Mouse (Mus musculus) kidney, embryonic 15.5 days (tissue): Measurements from ENCODE around the gene Zfand2b. TPM values are rescaled to one million over a fixed set of nuclear protein-coding genes. Genes with fewer than 3 reads are reported as not detected.
A peak's percentile ranks its signal among the peaks of the same experiment; 100 is the strongest.

ENCODE experiments used
- ATAC-seq: fragments of 200-750 bp; cut with Nextera tagmentation; replicated peaks from 2 replicates; pipeline ENCODE4 v1.8.0; 2017; ENCODE audit warnings: moderate TSS enrichment; ENCODE audit not compliant: low FRiP score
- H3K27ac ChIP-seq: fragments of 300-500 bp; sonication (generic); 2 replicates; pipeline ENCODE4 v1.5.1; 2015; ENCODE audit warnings: mild to moderate bottlenecking, inconsistent platforms
- H3K27me3 ChIP-seq: fragments of 300-500 bp; sonication (generic); 2 replicates; pipeline ENCODE4 v1.6.1; 2015; ENCODE audit warnings: inconsistent platforms
- H3K36me3 ChIP-seq: fragments of 300-500 bp; sonication (generic); 2 replicates; pipeline ENCODE4 v1.6.1; 2015; ENCODE audit warnings: inconsistent platforms
- H3K4me1 ChIP-seq: fragments of 300-500 bp; sonication (generic); 2 replicates; pipeline ENCODE4 v1.6.1; 2015; ENCODE audit warnings: inconsistent platforms
- H3K4me2 ChIP-seq: fragments of 300-500 bp; sonication (generic); 2 replicates; pipeline ENCODE4 v1.6.1; 2015; ENCODE audit warnings: moderate library complexity, mild to moderate bottlenecking, inconsistent platforms
- H3K4me3 ChIP-seq: fragments of 300-500 bp; sonication (generic); replicated peaks from 2 replicates; pipeline ENCODE4 v1.5.1; 2015; ENCODE audit warnings: mild to moderate bottlenecking, inconsistent platforms
- H3K9ac ChIP-seq: fragments of 300-500 bp; sonication (generic); 2 replicates; pipeline ENCODE4 v1.6.1; 2015; ENCODE audit warnings: mild to moderate bottlenecking, inconsistent platforms
- H3K9me3 ChIP-seq: fragments of 300-500 bp; sonication (generic); replicated peaks from 2 replicates; pipeline ENCODE4 v1.6.1; 2016; ENCODE audit warnings: inconsistent platforms
- WGBS: fragments of 180-500 bp; shearing (Covaris S2); methylation state at CpG from one replicate; pipeline ENCODE4 v1.1.7; 2015; ENCODE audit warnings: mixed read lengths; 5-methylcytosine and 5-hydroxymethylcytosine counted together
- microRNA-seq: library from miRNA; unstranded; fragments of <30 nt; microRNA quantifications from one replicate; pipeline ENCODE4, GENCODE M21; 2016
- polyA plus RNA-seq: library from polyadenylated mRNA; unstranded; fragments of >200 nt; fragmentation: Nextera tagmentation; extraction: Ambion mirVana; gene quantifications from 2 replicates; pipeline ENCODE4 v1.2.1, GENCODE M21; 2015

Zfand2b gene
- polyA plus RNA-seq, 1 experiment from 2014 or later: 42.4 TPM

DNA sequence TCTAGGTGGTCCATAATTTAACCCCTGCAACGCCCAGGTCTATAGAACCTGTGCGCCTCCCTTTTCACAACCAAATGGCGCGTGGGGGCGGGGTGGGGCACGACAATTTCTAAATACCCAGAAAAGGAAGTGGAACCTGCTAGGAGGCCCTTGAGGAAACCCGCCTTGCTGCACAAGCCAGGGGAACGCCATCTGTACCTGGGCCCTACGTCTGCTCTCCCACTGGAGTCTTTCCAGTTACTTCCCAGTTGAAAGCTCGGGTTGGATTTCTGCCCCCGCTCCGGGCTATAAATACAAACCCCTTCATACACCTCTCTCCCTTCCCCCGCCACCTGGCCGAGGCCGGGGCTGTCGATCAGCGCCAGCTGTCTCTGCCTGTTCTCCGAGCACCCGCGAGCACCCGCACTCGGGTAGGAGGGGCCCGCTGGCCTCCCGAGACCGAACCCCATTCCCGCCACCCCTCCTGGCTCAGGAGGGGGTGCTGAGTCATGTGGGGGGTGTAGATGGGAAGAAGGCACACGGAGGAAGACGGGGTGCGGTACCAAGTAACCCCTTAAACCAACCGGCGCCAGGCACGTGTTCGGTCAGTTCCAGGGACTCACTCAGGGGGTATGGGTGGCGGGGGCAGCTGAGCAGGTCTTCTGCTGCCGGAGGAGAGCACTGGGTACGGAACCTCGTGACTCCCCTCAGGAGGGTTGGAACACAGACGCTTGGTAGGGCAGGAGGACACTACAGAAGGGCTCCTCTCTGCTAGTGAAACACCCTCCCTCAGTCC is 50.0 kb downstream of the Zfand2b start:
- H3K27me3 ChIP-seq: peaks cover 57% of the 10 kb centered on the region
- no peaks in the 10 kb centered on the region for H3K9me3 ChIP-seq
- H3K36me3 ChIP-seq: peaks cover 30% of the 10 kb centered on the region
- H3K27ac ChIP-seq: peak overlapping the region; percentile 46; the same call in 1 of the 2 replicates
- peak overlapping the region; percentile 59 for H3K4me3 ChIP-seq
- peaks cover 50% of the 10 kb centered on the region for H3K4me1 ChIP-seq
- ATAC-seq: peak; percentile 10; the same call in 1 of the 2 replicates
- H3K4me2 ChIP-seq: peak overlapping the region; percentile 98
- WGBS: under 1% methylated on average over 38 of the region's 38 CpGs
- peak overlapping the region; percentile 57 for H3K9ac ChIP-seq

DNA sequence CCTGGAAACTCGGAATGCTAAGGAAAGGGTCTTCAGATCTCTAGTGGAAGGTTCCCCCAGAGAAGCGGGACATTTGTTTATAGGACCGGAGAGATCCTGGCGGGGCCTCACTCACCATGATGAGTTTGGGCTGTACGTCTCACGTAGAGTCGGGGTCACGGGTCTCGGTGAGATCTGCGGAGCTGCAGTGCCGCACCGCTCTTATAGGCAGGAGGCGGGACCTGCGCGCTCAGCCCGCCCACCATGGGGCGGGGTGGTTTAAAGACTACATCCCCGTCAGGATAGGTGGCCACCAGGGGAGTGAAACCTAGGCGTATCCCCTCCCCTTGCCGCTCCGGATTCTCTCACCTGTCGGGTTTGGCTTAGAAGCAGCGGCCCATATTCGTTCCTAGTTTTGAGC is 50.6 kb downstream of the Zfand2b start:
- Histone ChIP-seq H3K4me3 (peak overlapping the region; percentile 59), H3K27ac (peak overlapping the region; percentile 32; the same call in 1 of the 2 replicates), H3K4me2 (peak overlapping the region; percentile 98), H3K9ac (peak overlapping the region; percentile 57), H3K9me3 (no peaks in the 10 kb centered on the region), H3K4me1 (peaks cover 43% of the 10 kb centered on the region), H3K36me3 (peaks cover 23% of the 10 kb centered on the region), H3K27me3 (peaks cover 57% of the 10 kb centered on the region)
- ATAC-seq: peak; percentile 85
- under 1% methylated on average over 24 of the region's 24 CpGs for WGBS

DNA sequence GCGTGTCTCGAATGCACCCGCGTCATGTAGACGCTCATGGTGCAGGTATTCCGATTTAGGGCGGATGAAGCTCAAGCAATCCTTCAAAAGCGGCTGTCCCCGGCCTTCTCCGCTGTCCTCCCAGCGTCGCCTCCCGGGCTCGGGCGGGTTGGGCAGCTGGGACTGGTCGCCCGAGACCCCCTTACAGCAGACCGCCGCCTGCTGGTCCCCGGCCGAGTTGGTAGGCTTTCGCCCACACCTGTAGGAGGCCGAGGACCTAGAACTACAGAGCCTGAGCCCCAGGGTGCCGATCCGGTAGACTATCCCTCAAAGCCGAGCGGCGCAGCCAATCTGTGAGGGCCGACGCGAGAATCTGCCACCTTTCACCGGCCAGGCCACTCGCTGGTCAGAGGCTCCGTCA is 51.1 kb downstream of the Zfand2b start, which contains the start of gene Tuba4a:
TSS of gene Tuba4a (minus strand) at position 335 of the 400 bp plus-strand sequence.
- H3K4me2 ChIP-seq: peak within 1 kb of the TSS; percentile 98
- H3K36me3 ChIP-seq: peaks cover 18% of the 10 kb centered on the region
- peaks cover 42% of the 10 kb centered on the region for H3K4me1 ChIP-seq
- H3K9ac ChIP-seq: peak within 1 kb of the TSS; percentile 57
- peak within 1 kb of the TSS; percentile 32; the same call in 1 of the 2 replicates for H3K27ac ChIP-seq
- peak within 1 kb of the TSS; percentile 59 for H3K4me3 ChIP-seq
- ATAC-seq: peak; percentile 69
- peaks cover 57% of the 10 kb centered on the region for H3K27me3 ChIP-seq
- WGBS: under 1% methylated on average over 34 of the region's 34 CpGs
- H3K9me3 ChIP-seq: no peaks in the 10 kb centered on the region

Small RNA genes within 50 kb of the gene (microRNA-seq; reads per million reads assigned to microRNA genes)
- gene Gm27943: 0.44 reads per million

Other genes with a start within 250 kb of the Zfand2b start
- gene Cfap65, start 233.0 kb upstream of the Zfand2b start, polyA plus RNA-seq: 0.03 TPM in 1 of 2 replicates, not detected in the other
- 2.2 and 2.9 TPM in 2 replicates for gene Ihh, start 217.0 kb upstream of the Zfand2b start, polyA plus RNA-seq
- 10.3 and 10.6 TPM in 2 replicates for gene Nhej1, start 43.4 kb upstream of the Zfand2b start, polyA plus RNA-seq
- 2.5 and 4.3 TPM in 2 replicates for gene Slc23a3, start 34.8 kb upstream of the Zfand2b start, polyA plus RNA-seq
- 41.0 and 50.9 TPM in 2 replicates for gene Cnppd1, start 25.9 kb upstream of the Zfand2b start, polyA plus RNA-seq
- 53.5 and 53.8 TPM in 2 replicates for gene Retreg2, start 25.9 kb upstream of the Zfand2b start, polyA plus RNA-seq
- gene Abcb6, start 11.7 kb downstream of the Zfand2b start, polyA plus RNA-seq: 30.8 and 36.5 TPM in 2 replicates
- 24.9 and 26.8 TPM in 2 replicates for gene Ankzf1, start 23.5 kb downstream of the Zfand2b start, polyA plus RNA-seq
- gene Atg9a, start 23.6 kb downstream of the Zfand2b start, polyA plus RNA-seq: 29.3 and 33.3 TPM in 2 replicates
- gene Glb1l, start 42.2 kb downstream of the Zfand2b start, polyA plus RNA-seq: 44.9 and 45.8 TPM in 2 replicates
- gene Stk16, start 42.2 kb downstream of the Zfand2b start, polyA plus RNA-seq: 142 and 148 TPM in 2 replicates
- gene Tuba4a, start 51.2 kb downstream of the Zfand2b start, polyA plus RNA-seq: 63.8 and 64.3 TPM in 2 replicates
- gene A630095N17Rik, start 63.5 kb downstream of the Zfand2b start, polyA plus RNA-seq: not detected in 2 replicates
- gene Dnajb2, start 67.8 kb downstream of the Zfand2b start, polyA plus RNA-seq: 33.8 and 38.6 TPM in 2 replicates
- gene Ptprn, start 95.9 kb downstream of the Zfand2b start, polyA plus RNA-seq: 0.48 and 2.3 TPM in 2 replicates
- gene Resp18, start 109.8 kb downstream of the Zfand2b start, polyA plus RNA-seq: 1.5 and 10.1 TPM in 2 replicates
- 136 and 153 TPM in 2 replicates for gene Dnpep, start 149.3 kb downstream of the Zfand2b start, polyA plus RNA-seq
- gene Des, start 191.7 kb downstream of the Zfand2b start, polyA plus RNA-seq: 53.5 and 53.9 TPM in 2 replicates
- gene Speg, start 206.7 kb downstream of the Zfand2b start, polyA plus RNA-seq: 45.1 and 53.9 TPM in 2 replicates